21 mouse cellular contexts compared by ENCODE assay signal in genomic region chr6:28766622-28767021, GRCm38 (mm10).
DNase-seq lines count a peak whose midpoint lies in the region; ATAC-seq and TF ChIP-seq lines count a peak whose summit lies in the region.
"Had no signal": no experiment of that assay in that cellular context is flagged by ENCODE, and none has a peak within 500 bp of the region (broad histone marks: within the 10 kb centered on the region; RNA-seq: fewer than 3 reads in every experiment).

No protein-coding gene starts in this region.

- no peaks in the 10 kb centered on the region for H3K4me1 ChIP-seq in hindbrain, postnatal 0 days (ENCODE audit: insufficient read depth, low read length)
- peaks cover 12% of the 10 kb centered on the region for H3K4me1 ChIP-seq in hindbrain, embryonic 10.5 days (replicated peaks)
- no peaks in the 10 kb centered on the region for H3K4me1 ChIP-seq in lung, embryonic 14.5 days (ENCODE audit: insufficient read depth)
- no peaks in the 10 kb centered on the region for H3K4me1 ChIP-seq in stomach, postnatal 0 days (replicated peaks; ENCODE audit: control insufficient read depth, insufficient read depth)
- H3K4me1 ChIP-seq: embryonic facial prominence, embryonic 15.5 days had no signal

- H3K9me3 ChIP-seq in hindbrain, postnatal 0 days (ENCODE audit: low read length): no peaks in the 10 kb centered on the region
- peaks cover 6% of the 10 kb centered on the region; the same call in 1 of the 2 replicates for H3K9me3 ChIP-seq in hindbrain, embryonic 10.5 days
- no peaks in the 10 kb centered on the region for H3K9me3 ChIP-seq in lung, embryonic 14.5 days (ENCODE audit: low read depth, low read length)
- no peaks in the 10 kb centered on the region for H3K9me3 ChIP-seq in stomach, postnatal 0 days (ENCODE audit: control insufficient read depth, low read length)
- H3K9me3 ChIP-seq: embryonic facial prominence, embryonic 15.5 days; forebrain, embryonic 15.5 days; heart, embryonic 12.5 days had no signal

- H3K27ac ChIP-seq in hindbrain, postnatal 0 days: no peak overlapping the region
- H3K27ac ChIP-seq in hindbrain, embryonic 10.5 days: no peak overlapping the region
- no peak overlapping the region for H3K27ac ChIP-seq in lung, embryonic 14.5 days (ENCODE audit: low read depth)
- no peak overlapping the region for H3K27ac ChIP-seq in stomach, postnatal 0 days (replicated peaks)
- H3K27ac ChIP-seq: embryonic facial prominence, embryonic 15.5 days; forebrain, embryonic 15.5 days; hindbrain, embryonic 14.5 days had no signal

- peak; percentile 9 for DNase-seq in CD4-positive, CD25-positive, alpha-beta regulatory T cell, adult 2 months (ENCODE audit: low read depth, low spot score)
- no peak for DNase-seq in hindbrain, postnatal 0 days (ENCODE audit: low spot score)
- DNase-seq in hindbrain, embryonic 10.5 days (ENCODE audit: low spot score): no peak
- no peak for DNase-seq in lung, embryonic 14.5 days
- DNase-seq in lung, postnatal 4 days: no peak
- no peak for DNase-seq in stomach, postnatal 0 days (ENCODE audit: low spot score)
- DNase-seq in ovary, postnatal 36 days (ENCODE audit: low spot score): no peak
- DNase-seq: adrenal gland, adult 8-10 months; adrenal gland, postnatal 36 days; B cell, adult 2 months; cerebellum, adult 2 months; embryo, embryonic 11 days; gastrocnemius, postnatal 36 days; heart, postnatal 10 days had no signal

- peak; percentile 24; the same call in 1 of the 2 replicates for TF ChIP-seq CTCF in hindbrain, postnatal 0 days (IDR thresholded peaks at IDR 0.05; ENCODE audit: low read depth)
- TF ChIP-seq CTCF in lung, embryonic 14.5 days (IDR thresholded peaks at IDR 0.05; ENCODE audit: low read depth): peak; percentile 6; the same call in 1 of the 2 replicates
- peak; percentile 29; the same call in 1 of the 2 replicates for TF ChIP-seq CTCF in stomach, postnatal 0 days (IDR thresholded peaks at IDR 0.05; ENCODE audit: low read depth)

- no peak overlapping the region for H3K4me3 ChIP-seq in hindbrain, postnatal 0 days (ENCODE audit: low read length)
- H3K4me3 ChIP-seq in hindbrain, embryonic 10.5 days: no peak overlapping the region
- H3K4me3 ChIP-seq in lung, embryonic 14.5 days (ENCODE audit: low read depth, low read length): no peak overlapping the region
- H3K4me3 ChIP-seq in stomach, postnatal 0 days (ENCODE audit: low read depth, low read length): no peak overlapping the region
- H3K4me3 ChIP-seq: embryonic facial prominence, embryonic 15.5 days; erythroblast, embryonic 14.5 days; forebrain, embryonic 15.5 days; heart, embryonic 12.5 days had no signal

- ATAC-seq in CD4-positive, CD25-positive, alpha-beta regulatory T cell, adult 4 months: no peak
- ATAC-seq in hindbrain, postnatal 0 days: no peak
- ATAC-seq in lung, embryonic 14.5 days (ENCODE audit: insufficient read depth): no peak
- ATAC-seq in stomach, postnatal 0 days (ENCODE audit: low FRiP score, low TSS enrichment): no peak
- ATAC-seq: forebrain, embryonic 15.5 days had no signal

- no peak overlapping the region for H3K9ac ChIP-seq in hindbrain, postnatal 0 days (replicated peaks; ENCODE audit: low read length)
- no peak overlapping the region for H3K9ac ChIP-seq in lung, embryonic 14.5 days
- H3K9ac ChIP-seq in stomach, postnatal 0 days (ENCODE audit: low read length): no peak overlapping the region
- H3K9ac ChIP-seq: embryonic facial prominence, embryonic 15.5 days; forebrain, embryonic 15.5 days; heart, embryonic 12.5 days; hindbrain, embryonic 14.5 days had no signal

- TF ChIP-seq EP300 in stomach, postnatal 0 days (optimal IDR thresholded peaks at IDR 0.05): no peak

- WGBS in hindbrain, postnatal 0 days: 82% methylated on average over 3 of the region's 3 CpGs
- WGBS in hindbrain, embryonic 10.5 days: 90% methylated on average over 3 of the region's 3 CpGs
- whole genome bisulfite sequencing in lung, embryonic 14.5 days: 49% methylated on average over 3 of the region's 3 CpGs
- 68% methylated on average over 3 of the region's 3 CpGs for WGBS in stomach, postnatal 0 days

- no peak overlapping the region for H3K4me2 ChIP-seq in hindbrain, postnatal 0 days (ENCODE audit: low read depth, low read length)
- no peak overlapping the region for H3K4me2 ChIP-seq in lung, embryonic 14.5 days
- no peak overlapping the region for H3K4me2 ChIP-seq in stomach, postnatal 0 days (replicated peaks; ENCODE audit: low read depth)
- H3K4me2 ChIP-seq: embryonic facial prominence, embryonic 15.5 days; forebrain, embryonic 15.5 days; heart, embryonic 12.5 days; hindbrain, embryonic 14.5 days had no signal

- H3K27me3 ChIP-seq in hindbrain, postnatal 0 days (ENCODE audit: insufficient read depth, low read length): no peaks in the 10 kb centered on the region
- no peaks in the 10 kb centered on the region for H3K27me3 ChIP-seq in hindbrain, embryonic 10.5 days (ENCODE audit: insufficient read depth, poor library complexity, severe bottlenecking)
- H3K27me3 ChIP-seq in lung, embryonic 14.5 days (ENCODE audit: insufficient read depth, low read length): no peaks in the 10 kb centered on the region
- H3K27me3 ChIP-seq in stomach, postnatal 0 days (ENCODE audit: control insufficient read depth, insufficient read depth, low read length): no peaks in the 10 kb centered on the region
- H3K27me3 ChIP-seq: CH12.LX; embryonic facial prominence, embryonic 15.5 days; forebrain, embryonic 15.5 days; heart, embryonic 12.5 days had no signal

- no peaks in the 10 kb centered on the region for H3K36me3 ChIP-seq in hindbrain, postnatal 0 days (ENCODE audit: insufficient read depth, low read length)
- H3K36me3 ChIP-seq in hindbrain, embryonic 10.5 days: peaks cover 13% of the 10 kb centered on the region; the same call in 1 of the 2 replicates
- H3K36me3 ChIP-seq in lung, embryonic 14.5 days (ENCODE audit: insufficient read depth): no peaks in the 10 kb centered on the region
- no peaks in the 10 kb centered on the region for H3K36me3 ChIP-seq in stomach, postnatal 0 days (ENCODE audit: control insufficient read depth, insufficient read depth, low read length)
- H3K36me3 ChIP-seq: forebrain, embryonic 15.5 days had no signal
